Mouse (Mus musculus) ES-Bruce4 (cell line): Measurements from ENCODE around the gene Ttc7b. TPM values are rescaled to one million over a fixed set of nuclear protein-coding genes. Genes with fewer than 3 reads are reported as not detected.

ENCODE experiments used
- H3K27ac ChIP-seq: 2 replicates; pipeline ENCODE4 v1.5.1; 2012; ENCODE audit warnings: low read length, inconsistent platforms; ENCODE audit not compliant: insufficient read depth
- H3K27me3 ChIP-seq: 2 replicates; pipeline ENCODE4 v1.6.1; 2012; ENCODE audit warnings: mild to moderate bottlenecking, low read length, inconsistent platforms; ENCODE audit not compliant: control insufficient read depth, poor library complexity, insufficient read depth, severe bottlenecking
- H3K36me3 ChIP-seq: 2 replicates; pipeline ENCODE4 v1.6.1; 2012; ENCODE audit warnings: inconsistent platforms, mild to moderate bottlenecking, low read length, moderate library complexity; ENCODE audit not compliant: control insufficient read depth, poor library complexity, insufficient read depth, severe bottlenecking
- H3K4me1 ChIP-seq: one replicate; pipeline ENCODE4 v1.8.1; 2011; ENCODE audit warnings: low read length; ENCODE audit not compliant: control insufficient read depth, insufficient read depth
- H3K4me3 ChIP-seq: 2 replicates; pipeline ENCODE4 v1.5.1; 2011; ENCODE audit warnings: low read depth, mild to moderate bottlenecking, low read length
- H3K9ac ChIP-seq: 2 replicates; pipeline ENCODE4 v1.6.1; 2012; ENCODE audit warnings: low read depth, mild to moderate bottlenecking, inconsistent platforms; ENCODE audit not compliant: poor library complexity, severe bottlenecking
- H3K9me3 ChIP-seq: replicated peaks from 2 replicates; pipeline ENCODE4 v1.6.1; 2012; ENCODE audit warnings: mild to moderate bottlenecking, low read length, inconsistent platforms; ENCODE audit not compliant: control insufficient read depth, poor library complexity, insufficient read depth, severe bottlenecking
- CTCF ChIP-seq: IDR thresholded peaks from one replicate; pipeline ENCODE4 v1.8.1; 2011; ENCODE audit warnings: low read depth, low read length
- EP300 ChIP-seq: IDR thresholded peaks from 2 replicates; pipeline ENCODE4 v1.6.1; 2011; ENCODE audit warnings: low read depth, low read length; ENCODE audit not compliant: insufficient read depth
- POLR2A ChIP-seq: IDR thresholded peaks from one replicate; pipeline ENCODE4 v1.8.1; 2011; ENCODE audit warnings: low read length; ENCODE audit not compliant: insufficient read depth
- polyA plus RNA-seq: library from polyadenylated mRNA; stranded (reverse); fragments of >200 nt; gene quantifications from 2 replicates; pipeline ENCODE4 v1.2.4, GENCODE M21; 2011; ENCODE audit warnings: low read depth; ENCODE audit not compliant: missing spikeins, insufficient read depth, insufficient read length

The Ttc7b gene
- polyA plus RNA-seq, 1 experiment, result 61.1 TPM

GRCm38 (mm10) chr12:100336241-100336640, 184.4 kb downstream of the Ttc7b start:
- H3K36me3 ChIP-seq, result no peaks in the 10 kb centered on the region
- H3K9me3 ChIP-seq, result no peaks in the 10 kb centered on the region
- H3K4me3 ChIP-seq, result no peak overlapping the region
- H3K9ac ChIP-seq, result no peak overlapping the region
- no peak for TF ChIP-seq EP300
- no peak for TF ChIP-seq POLR2A
- no peak for TF ChIP-seq CTCF
- peaks cover 5% of the 10 kb centered on the region for H3K4me1 ChIP-seq
- H3K27me3 ChIP-seq, result no peaks in the 10 kb centered on the region
- H3K27ac ChIP-seq, result no peak overlapping the region

GRCm38 (mm10) chr12:100331806-100332205, 188.8 kb downstream of the Ttc7b start:
- TF ChIP-seq EP300 (no peak), CTCF (no peak), POLR2A (no peak)
- no peak overlapping the region for H3K9ac ChIP-seq
- H3K36me3 ChIP-seq, result no peaks in the 10 kb centered on the region
- H3K9me3 ChIP-seq, result no peaks in the 10 kb centered on the region
- H3K4me3 ChIP-seq, result no peak overlapping the region
- no peaks in the 10 kb centered on the region for H3K4me1 ChIP-seq
- no peak overlapping the region for H3K27ac ChIP-seq
- no peaks in the 10 kb centered on the region for H3K27me3 ChIP-seq

- H3K9ac ChIP-seq, result no peak overlapping the region
- no peaks in the 10 kb centered on the region for H3K9me3 ChIP-seq
- no peaks in the 10 kb centered on the region; the same call in 1 of the 2 replicates for H3K36me3 ChIP-seq
- H3K27ac ChIP-seq, result no peak overlapping the region
- H3K4me1 ChIP-seq, result no peaks in the 10 kb centered on the region
- no peak for TF ChIP-seq EP300
- no peak for TF ChIP-seq CTCF
- no peak for TF ChIP-seq POLR2A
- H3K4me3 ChIP-seq, result no peak overlapping the region
- no peaks in the 10 kb centered on the region for H3K27me3 ChIP-seq
Measured at GRCm38 (mm10) chr12:100330234-100330633, 190.4 kb downstream of the Ttc7b start.

- Histone ChIP-seq H3K9me3 (no peaks in the 10 kb centered on the region), H3K4me1 (no peaks in the 10 kb centered on the region), H3K4me3 (no peak overlapping the region), H3K27ac (no peak overlapping the region), H3K36me3 (no peaks in the 10 kb centered on the region; the same call in 1 of the 2 replicates), H3K27me3 (no peaks in the 10 kb centered on the region), H3K9ac (no peak overlapping the region)
- no peak for TF ChIP-seq CTCF
- no peak for TF ChIP-seq POLR2A
- no peak for TF ChIP-seq EP300
Measured at GRCm38 (mm10) chr12:100328998-100329397, 191.6 kb downstream of the Ttc7b start.

- TF ChIP-seq POLR2A, result no peak
- TF ChIP-seq EP300, result no peak
- TF ChIP-seq CTCF, result no peak
Measured at GRCm38 (mm10) chr12:100328557-100328956, 192.1 kb downstream of the Ttc7b start.

GRCm38 (mm10) chr12:100326732-100327131, 193.9 kb downstream of the Ttc7b start:
- Histone ChIP-seq H3K4me1 (no peaks in the 10 kb centered on the region), H3K9ac (no peak overlapping the region), H3K27me3 (no peaks in the 10 kb centered on the region), H3K9me3 (no peaks in the 10 kb centered on the region), H3K36me3 (no peaks in the 10 kb centered on the region; the same call in 1 of the 2 replicates), H3K4me3 (no peak overlapping the region), H3K27ac (no peak overlapping the region)
- TF ChIP-seq POLR2A, result no peak
- TF ChIP-seq EP300, result no peak
- TF ChIP-seq CTCF, result no peak

More at GRCm38 (mm10) chr12:100328557-100328956, 192.1 kb downstream of the Ttc7b start:
- Histone ChIP-seq H3K9ac (no peak overlapping the region), H3K27me3 (no peaks in the 10 kb centered on the region), H3K4me3 (no peak overlapping the region), H3K4me1 (no peaks in the 10 kb centered on the region), H3K36me3 (no peaks in the 10 kb centered on the region; the same call in 1 of the 2 replicates), H3K9me3 (no peaks in the 10 kb centered on the region), H3K27ac (no peak overlapping the region)
